Mouse (Mus musculus) intestine, embryonic 15.5 days (tissue): Measurements from ENCODE around the gene Pxn. TPM values are rescaled to one million over a fixed set of nuclear protein-coding genes. Genes with fewer than 3 reads are reported as not detected.

Experiments used
- ATAC-seq: fragments of 200-750 bp; cut with Nextera tagmentation; 2 replicates; pipeline ENCODE4 v1.8.0; 2017; ENCODE audit warnings: moderate TSS enrichment, moderate library complexity
- H3K27ac ChIP-seq: fragments of 300-500 bp; sonication (generic); 2 replicates; pipeline ENCODE4 v1.5.1; 2015; ENCODE audit warnings: mild to moderate bottlenecking, inconsistent platforms
- H3K27me3 ChIP-seq: fragments of 300-500 bp; sonication (generic); replicated peaks from 2 replicates; pipeline ENCODE4 v1.6.1; 2015; ENCODE audit warnings: inconsistent platforms
- H3K36me3 ChIP-seq: fragments of 300-500 bp; sonication (generic); 2 replicates; pipeline ENCODE4 v1.6.1; 2015; ENCODE audit warnings: inconsistent platforms
- H3K4me1 ChIP-seq: fragments of 300-500 bp; sonication (generic); replicated peaks from 2 replicates; pipeline ENCODE4 v1.6.1; 2015; ENCODE audit warnings: inconsistent platforms
- H3K4me2 ChIP-seq: fragments of 300-500 bp; sonication (generic); replicated peaks from 2 replicates; pipeline ENCODE4 v1.6.1; 2015; ENCODE audit warnings: mild to moderate bottlenecking, inconsistent platforms
- H3K4me3 ChIP-seq: fragments of 300-500 bp; sonication (generic); replicated peaks from 2 replicates; pipeline ENCODE4 v1.5.1; 2015; ENCODE audit warnings: inconsistent platforms
- H3K9ac ChIP-seq: fragments of 300-500 bp; sonication (generic); 2 replicates; pipeline ENCODE4 v1.6.1; 2015; ENCODE audit warnings: inconsistent platforms
- H3K9me3 ChIP-seq: fragments of 300-500 bp; sonication (generic); 2 replicates; pipeline ENCODE4 v1.6.1; 2016; ENCODE audit warnings: inconsistent platforms
- WGBS: fragments of 180-500 bp; shearing (Covaris S2); methylation state at CpG from one replicate; pipeline ENCODE4 v1.1.7; 2015; 5-methylcytosine and 5-hydroxymethylcytosine counted together
- polyA plus RNA-seq: library from polyadenylated mRNA; unstranded; fragments of >200 nt; fragmentation: Nextera tagmentation; extraction: Ambion mirVana; gene quantifications from 2 replicates; pipeline ENCODE4 v1.2.1, GENCODE M21; 2015

Pxn gene
- polyA plus RNA-seq, 1 experiment from 2014 or later: 56.9 TPM

GRCm38 (mm10) chr5:115585616-115586015, 79.1 kb downstream of the Pxn start:
- H3K9ac ChIP-seq: no peak overlapping the region
- no peaks in the 10 kb centered on the region for H3K9me3 ChIP-seq
- 79% methylated on average over 12 of the region's 12 CpGs for WGBS
- H3K27ac ChIP-seq: no peak overlapping the region
- H3K4me1 ChIP-seq: no peaks in the 10 kb centered on the region
- no peaks in the 10 kb centered on the region for H3K27me3 ChIP-seq
- peaks cover 79% of the 10 kb centered on the region for H3K36me3 ChIP-seq
- ATAC-seq: no peak
- H3K4me2 ChIP-seq: no peak overlapping the region
- no peak overlapping the region for H3K4me3 ChIP-seq

GRCm38 (mm10) chr5:115586166-115586565, 79.7 kb downstream of the Pxn start:
- Histone ChIP-seq H3K4me1 (no peaks in the 10 kb centered on the region), H3K9me3 (no peaks in the 10 kb centered on the region), H3K4me3 (no peak overlapping the region), H3K27me3 (no peaks in the 10 kb centered on the region), H3K9ac (no peak overlapping the region), H3K36me3 (peaks cover 73% of the 10 kb centered on the region), H3K4me2 (no peak overlapping the region), H3K27ac (no peak overlapping the region)
- ATAC-seq: no peak
- 91% methylated on average over 15 of the region's 15 CpGs for WGBS

- Histone ChIP-seq H3K9me3 (no peaks in the 10 kb centered on the region), H3K27ac (no peak overlapping the region), H3K4me3 (no peak overlapping the region), H3K4me2 (no peak overlapping the region), H3K27me3 (no peaks in the 10 kb centered on the region), H3K9ac (no peak overlapping the region), H3K36me3 (peaks cover 71% of the 10 kb centered on the region), H3K4me1 (no peaks in the 10 kb centered on the region)
- WGBS: 86% methylated on average over 2 of the region's 2 CpGs
- no peak for ATAC-seq
Measured at GRCm38 (mm10) chr5:115586780-115587179, 80.3 kb downstream of the Pxn start.

GRCm38 (mm10) chr5:115591028-115591427, 84.6 kb downstream of the Pxn start:
- H3K9me3 ChIP-seq: no peaks in the 10 kb centered on the region
- no peak for ATAC-seq
- H3K4me3 ChIP-seq: no peak overlapping the region
- H3K4me2 ChIP-seq: no peak overlapping the region
- H3K9ac ChIP-seq: no peak overlapping the region
- WGBS: 76% methylated on average over 11 of the region's 11 CpGs
- peaks cover 74% of the 10 kb centered on the region for H3K36me3 ChIP-seq
- H3K4me1 ChIP-seq: no peaks in the 10 kb centered on the region
- no peaks in the 10 kb centered on the region for H3K27me3 ChIP-seq
- no peak overlapping the region for H3K27ac ChIP-seq

- no peak overlapping the region for H3K9ac ChIP-seq
- no peak for ATAC-seq
- WGBS: 85% methylated on average over 2 of the region's 2 CpGs
- no peaks in the 10 kb centered on the region for H3K27me3 ChIP-seq
- H3K36me3 ChIP-seq: peaks cover 75% of the 10 kb centered on the region
- no peak overlapping the region for H3K4me3 ChIP-seq
- H3K4me2 ChIP-seq: no peak overlapping the region
- H3K9me3 ChIP-seq: no peaks in the 10 kb centered on the region
- no peaks in the 10 kb centered on the region for H3K4me1 ChIP-seq
- H3K27ac ChIP-seq: no peak overlapping the region
Measured at GRCm38 (mm10) chr5:115591506-115591905, 85.0 kb downstream of the Pxn start.

- Histone ChIP-seq H3K4me1 (no peaks in the 10 kb centered on the region), H3K4me3 (no peak overlapping the region), H3K36me3 (peaks cover 49% of the 10 kb centered on the region), H3K27me3 (no peaks in the 10 kb centered on the region), H3K9ac (no peak overlapping the region), H3K9me3 (no peaks in the 10 kb centered on the region), H3K4me2 (no peak overlapping the region), H3K27ac (no peak overlapping the region)
- no peak for ATAC-seq
- WGBS: 94% methylated on average over 6 of the region's 6 CpGs
Measured at GRCm38 (mm10) chr5:115603561-115603960, 97.1 kb downstream of the Pxn start.

Other genes with a start within 250 kb of the Pxn start
- gene Rnf10, start 233.8 kb upstream of the Pxn start, polyA plus RNA-seq: 119 and 120 TPM in 2 replicates
- 62.1 and 65.1 TPM in 2 replicates for gene Coq5, start 227.0 kb upstream of the Pxn start, polyA plus RNA-seq
- gene Dynll1, start 205.7 kb upstream of the Pxn start, polyA plus RNA-seq: 1,297 TPM in 2 replicates
- gene Srsf9, start 179.5 kb upstream of the Pxn start, polyA plus RNA-seq: 217 and 220 TPM in 2 replicates
- 24.8 and 24.9 TPM in 2 replicates for gene Gatc, start 165.5 kb upstream of the Pxn start, polyA plus RNA-seq
- gene Triap1, start 165.5 kb upstream of the Pxn start, polyA plus RNA-seq: 62.7 and 66.3 TPM in 2 replicates
- gene Cox6a1, start 157.7 kb upstream of the Pxn start, polyA plus RNA-seq: 1,187 and 1,356 TPM in 2 replicates
- 8.7 and 10.4 TPM in 2 replicates for gene Msi1, start 77.1 kb upstream of the Pxn start, polyA plus RNA-seq
- gene Pla2g1b, start 40.4 kb upstream of the Pxn start, polyA plus RNA-seq: 2.1 and 2.9 TPM in 2 replicates
- 18.6 and 19.8 TPM in 2 replicates for gene Sirt4, start 22.0 kb upstream of the Pxn start, polyA plus RNA-seq
- 1,607 and 1,644 TPM in 2 replicates for gene Rplp0, start 52.8 kb downstream of the Pxn start, polyA plus RNA-seq
- 31.8 and 34.7 TPM in 2 replicates for gene Gcn1l1, start 58.6 kb downstream of the Pxn start, polyA plus RNA-seq
- 16.3 and 16.5 TPM in 2 replicates for gene Rab35, start 125.2 kb downstream of the Pxn start, polyA plus RNA-seq
- 11.3 and 11.4 TPM in 2 replicates for gene Bicdl1, start 224.9 kb downstream of the Pxn start, polyA plus RNA-seq